Mouse (Mus musculus): ENCODE measurements at regions not wholly inside any gene's neighbourhood (a gene's known extent, or its start where the extent isn't known, plus 50 kb on each side); places are given as distances from the start of the nearest gene placed in this dataset.

GRCm38 (mm10) chr7:69578958-69579810, 787.4 kb downstream of the Nr2f2 start:
- no peak for TF ChIP-seq GATA1 (IDR thresholded peaks at IDR 0.05; ENCODE audit: low read length)
- no peak for TF ChIP-seq TAL1 (IDR thresholded peaks at IDR 0.05; ENCODE audit: low read length)

All from erythroblast, embryonic 14.5 days (primary cell).